Mouse (Mus musculus): ENCODE results near the gene Fosb. TPM values are rescaled to one million over a fixed set of nuclear protein-coding genes. Genes with fewer than 3 reads are reported as not detected.
A peak's percentile ranks its signal among the peaks of the same experiment; 100 is the strongest.

Gene Fosb
- polyA plus RNA-seq, 1 experiment from 2014 or later = not detected

- peak overlapping the region; percentile 68 for H3K4me2 ChIP-seq (replicated peaks)
- peaks cover 22% of the 10 kb centered on the region for H3K4me1 ChIP-seq (replicated peaks)
- H3K27me3 ChIP-seq = peaks cover 8% of the 10 kb centered on the region
- peak overlapping the region; percentile 53 for H3K27ac ChIP-seq
- peak overlapping the region; percentile 43 for H3K4me3 ChIP-seq (replicated peaks)
- H3K9me3 ChIP-seq = no peaks in the 10 kb centered on the region
- peak; percentile 53 for ATAC-seq
- no peaks in the 10 kb centered on the region for H3K36me3 ChIP-seq
- peak overlapping the region; percentile 58 for H3K9ac ChIP-seq (replicated peaks)
- WGBS = 1% methylated on average over 22 of the region's 22 CpGs
Observed at GRCm38 (mm10) chr7:19327128-19327527, 17.3 kb upstream of the Fosb start.

GRCm38 (mm10) chr7:19326359-19326758 is 16.5 kb upstream of the Fosb start:
- Histone ChIP-seq H3K36me3 (no peaks in the 10 kb centered on the region), H3K9ac (replicated peaks) (peak overlapping the region; percentile 58), H3K4me1 (replicated peaks) (peaks cover 22% of the 10 kb centered on the region), H3K9me3 (no peaks in the 10 kb centered on the region), H3K4me2 (replicated peaks) (peak overlapping the region; percentile 68), H3K27ac (peak overlapping the region; percentile 53), H3K27me3 (peaks cover 7% of the 10 kb centered on the region; the same call in 1 of the 2 replicates), H3K4me3 (replicated peaks) (peak overlapping the region; percentile 43)
- ATAC-seq = peak; percentile 66
- WGBS = under 1% methylated on average over 19 of the region's 20 CpGs

GRCm38 (mm10) chr7:19325262-19326199 is 15.7 kb upstream of the Fosb start:
- Histone ChIP-seq H3K9me3 (no peaks in the 10 kb centered on the region), H3K27ac (no peak overlapping the region), H3K36me3 (no peaks in the 10 kb centered on the region), H3K27me3 (peaks cover 10% of the 10 kb centered on the region; the same call in 1 of the 2 replicates), H3K4me2 (replicated peaks) (no peak overlapping the region; the same call in 1 of the 2 replicates), H3K4me3 (replicated peaks) (no peak overlapping the region), H3K4me1 (replicated peaks) (peaks cover 27% of the 10 kb centered on the region), H3K9ac (replicated peaks) (no peak overlapping the region; the same call in 1 of the 2 replicates)
- WGBS = 73% methylated on average over 21 of the region's 21 CpGs
- no peak for ATAC-seq

GRCm38 (mm10) chr7:19324221-19324620 is 14.4 kb upstream of the Fosb start:
- H3K9me3 ChIP-seq = no peaks in the 10 kb centered on the region
- H3K4me3 ChIP-seq (replicated peaks) = no peak overlapping the region
- H3K9ac ChIP-seq (replicated peaks) = no peak overlapping the region
- no peaks in the 10 kb centered on the region for H3K36me3 ChIP-seq
- no peak overlapping the region for H3K27ac ChIP-seq
- peaks cover 36% of the 10 kb centered on the region for H3K4me1 ChIP-seq (replicated peaks)
- no peak overlapping the region for H3K4me2 ChIP-seq (replicated peaks)
- ATAC-seq = no peak
- WGBS = 88% methylated on average over 11 of the region's 11 CpGs
- H3K27me3 ChIP-seq = peaks cover 10% of the 10 kb centered on the region; the same call in 1 of the 2 replicates

- no peak for ATAC-seq
- Histone ChIP-seq H3K4me2 (replicated peaks) (no peak overlapping the region), H3K27ac (no peak overlapping the region), H3K27me3 (peaks cover 25% of the 10 kb centered on the region; the same call in 1 of the 2 replicates), H3K9me3 (no peaks in the 10 kb centered on the region), H3K9ac (replicated peaks) (no peak overlapping the region), H3K36me3 (no peaks in the 10 kb centered on the region), H3K4me1 (replicated peaks) (peaks cover 34% of the 10 kb centered on the region), H3K4me3 (replicated peaks) (no peak overlapping the region)
- 62% methylated on average over 9 of the region's 9 CpGs for WGBS
Observed at GRCm38 (mm10) chr7:19322489-19322888, 12.6 kb upstream of the Fosb start.

- no peak for ATAC-seq
- WGBS = 71% methylated on average over 5 of the region's 5 CpGs
- no peaks in the 10 kb centered on the region for H3K9me3 ChIP-seq
- no peak overlapping the region for H3K4me3 ChIP-seq (replicated peaks)
- no peak overlapping the region for H3K9ac ChIP-seq (replicated peaks)
- no peaks in the 10 kb centered on the region for H3K36me3 ChIP-seq
- peaks cover 25% of the 10 kb centered on the region; the same call in 1 of the 2 replicates for H3K27me3 ChIP-seq
- no peak overlapping the region for H3K4me2 ChIP-seq (replicated peaks)
- peaks cover 24% of the 10 kb centered on the region for H3K4me1 ChIP-seq (replicated peaks)
- H3K27ac ChIP-seq = no peak overlapping the region
Observed at GRCm38 (mm10) chr7:19321464-19321863, 11.6 kb upstream of the Fosb start.

- no peaks in the 10 kb centered on the region for H3K9me3 ChIP-seq
- H3K9ac ChIP-seq (replicated peaks) = no peak overlapping the region
- peaks cover 16% of the 10 kb centered on the region for H3K4me1 ChIP-seq (replicated peaks)
- peaks cover 25% of the 10 kb centered on the region; the same call in 1 of the 2 replicates for H3K27me3 ChIP-seq
- 42% methylated on average over 7 of the region's 7 CpGs for WGBS
- ATAC-seq = no peak
- H3K4me3 ChIP-seq (replicated peaks) = peak overlapping the region; percentile 53
- H3K4me2 ChIP-seq (replicated peaks) = peak overlapping the region; percentile 83
- H3K27ac ChIP-seq = no peak overlapping the region
- no peaks in the 10 kb centered on the region for H3K36me3 ChIP-seq
Observed at GRCm38 (mm10) chr7:19320637-19321036, 10.8 kb upstream of the Fosb start.

- H3K27me3 ChIP-seq = peaks cover 27% of the 10 kb centered on the region; the same call in 1 of the 2 replicates
- peaks cover 16% of the 10 kb centered on the region for H3K4me1 ChIP-seq (replicated peaks)
- peak overlapping the region; percentile 70 for H3K27ac ChIP-seq
- peak; percentile 93 for ATAC-seq
- peak overlapping the region; percentile 53 for H3K4me3 ChIP-seq (replicated peaks)
- H3K9ac ChIP-seq (replicated peaks) = peak overlapping the region; percentile 70
- no peaks in the 10 kb centered on the region for H3K9me3 ChIP-seq
- no peaks in the 10 kb centered on the region for H3K36me3 ChIP-seq
- under 1% methylated on average over 41 of the region's 41 CpGs for WGBS
- peak overlapping the region; percentile 83 for H3K4me2 ChIP-seq (replicated peaks)
Observed at GRCm38 (mm10) chr7:19319906-19320305, 10.1 kb upstream of the Fosb start.

GRCm38 (mm10) chr7:19319458-19319857 is 9.6 kb upstream of the Fosb start:
- Histone ChIP-seq H3K27me3 (peaks cover 28% of the 10 kb centered on the region; the same call in 1 of the 2 replicates), H3K36me3 (no peaks in the 10 kb centered on the region), H3K4me2 (replicated peaks) (peak overlapping the region; percentile 83), H3K4me3 (replicated peaks) (peak overlapping the region; percentile 53), H3K9ac (replicated peaks) (peak overlapping the region; percentile 70), H3K4me1 (replicated peaks) (peaks cover 16% of the 10 kb centered on the region), H3K27ac (peak overlapping the region; percentile 44; the same call in 1 of the 2 replicates), H3K9me3 (no peaks in the 10 kb centered on the region)
- 13% methylated on average over 9 of the region's 9 CpGs for WGBS
- ATAC-seq = peak; percentile 77

GRCm38 (mm10) chr7:19318676-19319075 is 8.8 kb upstream of the Fosb start:
- Histone ChIP-seq H3K4me1 (replicated peaks) (peaks cover 16% of the 10 kb centered on the region), H3K36me3 (no peaks in the 10 kb centered on the region), H3K9ac (replicated peaks) (no peak overlapping the region), H3K4me3 (replicated peaks) (no peak overlapping the region), H3K9me3 (no peaks in the 10 kb centered on the region), H3K27ac (no peak overlapping the region), H3K4me2 (replicated peaks) (no peak overlapping the region), H3K27me3 (peaks cover 34% of the 10 kb centered on the region; the same call in 1 of the 2 replicates)
- 84% methylated on average over 7 of the region's 7 CpGs for WGBS
- ATAC-seq = no peak

GRCm38 (mm10) chr7:19318201-19318600 is 8.3 kb upstream of the Fosb start:
- Histone ChIP-seq H3K4me3 (replicated peaks) (no peak overlapping the region), H3K9me3 (no peaks in the 10 kb centered on the region), H3K4me1 (replicated peaks) (peaks cover 16% of the 10 kb centered on the region), H3K27ac (no peak overlapping the region), H3K27me3 (peaks cover 38% of the 10 kb centered on the region; the same call in 1 of the 2 replicates), H3K4me2 (replicated peaks) (no peak overlapping the region), H3K9ac (replicated peaks) (no peak overlapping the region), H3K36me3 (no peaks in the 10 kb centered on the region)
- 64% methylated on average over 2 of the region's 2 CpGs for WGBS
- ATAC-seq = no peak

GRCm38 (mm10) chr7:19316451-19317161 is 6.8 kb upstream of the Fosb start:
- Histone ChIP-seq H3K27me3 (peaks cover 45% of the 10 kb centered on the region), H3K4me2 (replicated peaks) (no peak overlapping the region), H3K4me3 (replicated peaks) (no peak overlapping the region), H3K27ac (no peak overlapping the region), H3K36me3 (no peaks in the 10 kb centered on the region), H3K9ac (replicated peaks) (no peak overlapping the region), H3K4me1 (replicated peaks) (peaks cover 16% of the 10 kb centered on the region), H3K9me3 (no peaks in the 10 kb centered on the region)
- 44% methylated on average over 14 of the region's 14 CpGs for WGBS
- ATAC-seq = no peak

Data from midbrain, embryonic 13.5 days (tissue).